Mouse (Mus musculus): ENCODE results near the gene Gm9817.

DNA sequence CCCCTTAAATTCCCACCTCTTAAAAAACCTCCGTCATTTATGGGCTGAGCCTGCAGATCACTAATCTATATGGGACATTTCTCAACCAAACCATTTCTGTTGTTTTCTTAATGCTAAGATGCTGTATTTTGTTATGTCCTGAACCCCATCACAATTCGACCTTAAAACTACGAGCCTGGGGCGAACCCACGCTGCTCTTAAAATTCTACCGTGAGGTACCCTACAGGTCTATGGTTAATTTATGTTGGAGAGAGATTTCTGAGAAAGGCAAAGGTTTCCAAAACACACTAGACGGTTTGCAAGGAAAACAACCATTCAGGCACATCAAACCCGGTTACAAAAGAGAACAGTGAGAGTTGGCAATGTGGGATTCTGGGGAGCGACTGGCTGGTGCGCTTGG lies 45.1 kb upstream of the Gm9817 start:
- TF ChIP-seq GATA1 (IDR thresholded peaks at IDR 0.05; ENCODE audit: borderline replicate concordance, low read length) (no peak), FLI1 (IDR thresholded peaks at IDR 0.05; ENCODE audit: low read length) (no peak)
